Mouse (Mus musculus) telencephalon, adult 2 months (tissue): ENCODE measurements around the gene Dcaf5.

ENCODE experiments used
- DNase-seq: peaks from one replicate; pipeline ENCODE4 v3.0.0-alpha.2; 2011; ENCODE audit warnings: low read depth, low spot score

Dcaf5 gene

DNA sequence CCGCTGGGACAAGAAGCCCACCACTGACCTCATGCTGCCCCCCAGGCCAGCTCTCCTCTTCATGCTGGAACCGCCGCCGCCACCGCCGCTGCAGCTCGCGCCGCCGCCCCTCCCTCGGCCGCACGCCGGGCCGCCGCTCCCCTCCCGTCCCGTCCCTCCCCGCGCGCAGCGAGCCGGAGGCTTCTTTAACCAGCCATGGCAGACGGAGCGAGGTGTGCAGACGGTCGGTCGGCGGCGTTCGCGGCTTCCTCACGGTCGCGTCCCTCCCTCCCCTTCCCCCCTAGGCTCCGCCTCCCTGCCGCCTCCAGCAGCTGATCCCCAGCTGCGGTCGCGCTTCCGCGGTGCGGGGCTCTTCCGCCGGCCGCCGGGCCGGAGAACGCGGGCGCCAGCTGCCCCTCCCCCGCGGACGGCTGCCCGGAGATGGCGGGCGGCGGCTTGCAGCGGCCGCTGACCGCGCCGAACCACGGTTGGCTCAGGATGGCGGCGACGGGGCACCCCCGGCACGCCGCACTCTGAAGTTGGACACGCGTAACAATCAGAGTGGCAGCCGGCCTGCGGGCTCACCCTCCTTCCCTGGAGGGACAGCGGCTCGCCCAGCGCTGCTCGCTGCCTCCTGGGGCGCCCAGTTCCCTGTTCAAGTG lies at the start of gene Dcaf5:
Gene Dcaf5, minus strand, starts transcription at position 266 of the 641 bp plus-strand sequence.
- peak; percentile 78 for DNase-seq

DNA sequence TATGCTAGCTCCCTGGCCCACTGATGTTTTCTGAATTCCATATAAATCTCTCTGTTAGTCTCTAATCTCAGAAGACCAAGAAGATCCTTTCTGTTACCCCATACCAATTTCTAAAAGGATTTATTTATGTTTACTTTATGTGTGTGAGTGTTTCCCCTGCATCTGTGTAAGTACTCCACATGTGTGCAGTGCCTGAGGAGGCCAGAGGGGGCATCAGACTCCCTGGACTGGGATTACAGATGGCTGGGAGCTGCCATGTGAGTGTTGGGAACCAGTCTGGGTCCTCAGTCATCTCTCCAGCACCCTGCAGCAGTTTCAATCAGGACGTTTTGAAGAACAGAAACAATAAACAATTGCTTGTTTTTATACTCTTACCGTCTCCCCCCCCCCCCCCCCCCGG lies 47.0 kb upstream of the Dcaf5 start:
- DNase-seq = no peak

DNA sequence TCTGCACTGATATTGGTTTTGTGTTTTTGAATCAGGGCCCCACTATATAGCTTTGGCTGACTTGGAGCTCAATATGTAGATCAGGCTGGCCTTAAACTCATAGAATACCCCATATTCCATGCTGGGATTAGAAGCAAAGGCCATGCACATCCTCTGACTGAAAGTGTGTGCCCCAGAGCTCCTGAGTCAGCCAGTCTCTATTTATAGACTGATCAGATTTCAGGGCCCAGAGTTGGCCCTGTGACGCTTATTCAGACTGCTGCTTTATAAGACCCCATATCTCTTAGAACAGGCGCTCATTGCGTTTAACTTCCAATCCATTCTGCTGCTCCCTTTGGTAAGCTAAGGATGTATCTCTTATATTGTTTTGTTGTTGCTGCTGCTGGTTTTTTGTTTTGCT lies 43.6 kb upstream of the Dcaf5 start:
- DNase-seq = no peak

DNA sequence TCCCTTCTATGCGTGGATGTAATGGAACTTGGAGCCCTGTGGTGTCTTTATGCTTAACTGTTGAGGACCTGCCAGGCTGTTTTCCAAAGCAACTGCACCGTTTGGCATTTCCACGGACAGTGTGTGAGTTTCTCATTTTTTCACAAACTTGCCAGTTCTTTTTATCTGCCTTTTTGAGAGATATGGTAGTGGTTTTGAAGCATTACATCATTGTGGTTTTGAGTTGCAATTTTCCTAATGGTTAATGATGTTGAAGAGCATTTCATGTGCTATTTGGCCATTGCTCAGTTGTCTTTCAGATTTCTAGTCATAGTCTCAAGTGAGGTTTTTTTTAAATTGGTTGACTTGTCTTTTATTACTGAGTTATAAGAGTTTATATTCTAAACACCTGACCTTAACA lies 37.3 kb upstream of the Dcaf5 start:
- DNase-seq = no peak

DNA sequence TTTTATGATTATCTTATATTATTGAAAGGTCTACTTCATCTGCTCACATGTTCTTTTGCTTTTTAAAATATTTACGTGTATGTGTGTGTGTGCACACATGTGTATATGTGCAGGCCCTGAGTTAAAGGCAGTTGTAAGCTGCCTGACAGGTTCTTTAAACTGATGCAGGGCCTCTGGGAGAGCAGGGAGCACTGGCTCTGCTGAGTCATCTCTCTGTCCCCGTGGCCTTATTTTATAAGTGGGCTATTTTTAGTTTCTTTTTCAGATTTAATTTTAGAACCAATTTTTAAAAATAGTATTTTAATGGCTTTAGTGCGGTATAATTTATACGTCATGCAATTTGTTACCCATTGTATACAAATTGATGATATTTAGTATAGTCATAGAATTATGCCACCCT lies 35.5 kb upstream of the Dcaf5 start:
- DNase-seq = no peak

- DNase-seq = no peak
These were observed 33.8 kb upstream of the Dcaf5 start for GRCm38 (mm10) chr12:80470206-80470605.

DNA sequence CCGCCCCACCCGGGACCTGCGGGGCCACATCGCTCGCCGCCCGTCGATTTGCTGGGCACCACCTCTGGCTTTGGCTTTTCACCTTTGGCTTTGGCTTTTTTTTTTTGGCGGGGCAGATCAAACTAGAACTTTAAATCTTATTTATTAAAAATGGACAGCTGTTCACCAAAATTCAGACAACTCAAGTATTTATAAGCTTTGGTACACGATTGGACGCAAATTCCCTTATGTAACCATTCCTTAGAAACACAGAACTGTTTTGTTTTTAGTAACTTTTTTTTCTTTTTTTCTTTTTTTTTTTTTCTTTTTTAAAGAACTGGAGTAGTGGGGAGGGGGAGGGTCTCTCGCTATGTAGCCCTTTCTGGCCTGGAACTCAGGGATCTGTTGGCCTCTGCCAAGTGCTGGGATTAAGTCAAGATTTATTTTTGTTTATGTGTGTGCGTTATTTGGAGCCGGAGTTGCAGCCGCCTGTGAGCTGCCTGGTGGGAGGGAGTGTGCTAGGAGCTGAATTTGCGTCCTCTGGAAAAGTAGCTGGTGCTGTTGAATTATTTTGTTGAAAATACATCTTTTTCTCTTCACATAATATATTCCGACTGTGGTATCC lies 27.4 kb upstream of the Dcaf5 start:
- DNase-seq = peak; percentile 11

DNA sequence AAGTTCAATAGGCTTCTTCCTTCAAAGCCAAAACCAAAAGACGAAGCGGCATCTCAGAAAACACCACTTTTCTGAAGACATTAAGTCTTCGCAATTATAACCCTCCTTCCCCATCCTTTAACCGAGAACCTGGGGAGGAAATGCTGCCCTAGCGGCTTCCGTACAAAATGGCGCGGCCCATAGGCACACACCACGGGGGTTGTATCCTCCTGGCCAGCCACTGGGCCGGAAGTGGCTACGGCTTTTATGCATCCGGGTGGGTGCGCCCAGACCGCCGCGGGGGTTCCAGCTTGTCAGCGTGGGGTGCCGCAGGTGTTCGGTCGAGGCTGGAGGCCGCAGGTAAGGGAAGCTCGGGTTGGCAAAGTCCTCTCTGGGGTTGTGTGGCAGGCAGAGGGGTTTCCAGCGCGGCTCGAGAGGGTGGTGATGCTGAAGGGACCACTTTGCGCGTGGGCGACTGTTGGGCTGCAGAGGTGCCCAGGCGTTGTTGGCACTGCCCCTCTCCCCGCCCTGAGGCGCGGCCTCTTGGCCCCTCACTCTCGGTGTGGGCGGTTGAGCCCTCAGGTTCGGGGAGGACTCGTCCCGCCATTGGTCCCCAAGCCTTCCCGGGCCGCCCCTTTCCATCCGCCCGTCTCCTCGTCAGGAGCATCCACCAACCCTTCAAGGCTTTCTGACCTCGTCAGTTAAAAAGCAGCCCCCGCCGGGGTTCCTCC lies 26.7 kb upstream of the Dcaf5 start, which contains the start of gene Exd2:
Gene Exd2, plus strand, starts transcription at position 154 of the 710 bp plus-strand sequence.
- peak; percentile 94 for DNase-seq

- peak; percentile 12 for DNase-seq
These were observed 26.0 kb upstream of the Dcaf5 start for GRCm38 (mm10) chr12:80462292-80462896.

DNA sequence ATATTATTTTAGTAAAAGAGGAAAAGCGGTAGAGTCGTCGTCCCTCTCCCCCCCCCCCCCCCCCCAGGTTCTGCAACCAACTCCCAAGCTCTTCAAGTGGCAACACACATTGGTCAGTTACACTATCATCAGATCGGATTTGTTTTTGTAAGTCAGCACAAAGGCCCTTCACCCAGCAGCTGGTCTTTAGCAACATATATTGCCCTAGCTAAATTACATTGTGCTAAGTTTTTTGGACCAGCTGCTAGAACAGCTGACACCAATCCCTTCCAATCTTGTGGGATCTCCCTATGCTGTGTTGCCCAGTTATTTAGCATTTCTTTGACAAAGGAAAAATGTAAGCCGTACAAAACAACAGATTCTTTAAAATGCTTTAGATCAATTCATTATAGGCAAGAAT lies 21.6 kb upstream of the Dcaf5 start:
- DNase-seq = no peak

DNA sequence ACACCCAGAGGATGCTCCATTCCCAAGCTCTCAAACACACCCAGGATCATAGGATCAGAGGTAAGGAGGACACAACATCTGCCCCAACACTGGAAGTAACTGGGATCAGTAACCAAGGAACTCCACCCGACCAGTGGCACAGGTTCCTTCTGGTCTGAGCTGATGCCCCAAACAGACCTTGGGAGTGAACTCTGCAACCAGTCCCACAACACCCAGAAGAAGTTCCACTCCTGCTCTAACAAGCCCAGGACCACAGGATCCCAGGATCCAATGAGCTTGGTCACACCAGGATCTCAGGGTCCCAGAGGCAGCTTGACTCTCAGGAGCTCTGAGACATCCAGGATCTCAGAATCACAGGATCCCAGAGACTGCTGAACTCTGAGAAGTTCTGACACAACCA lies 17.1 kb upstream of the Dcaf5 start:
- no peak for DNase-seq

DNA sequence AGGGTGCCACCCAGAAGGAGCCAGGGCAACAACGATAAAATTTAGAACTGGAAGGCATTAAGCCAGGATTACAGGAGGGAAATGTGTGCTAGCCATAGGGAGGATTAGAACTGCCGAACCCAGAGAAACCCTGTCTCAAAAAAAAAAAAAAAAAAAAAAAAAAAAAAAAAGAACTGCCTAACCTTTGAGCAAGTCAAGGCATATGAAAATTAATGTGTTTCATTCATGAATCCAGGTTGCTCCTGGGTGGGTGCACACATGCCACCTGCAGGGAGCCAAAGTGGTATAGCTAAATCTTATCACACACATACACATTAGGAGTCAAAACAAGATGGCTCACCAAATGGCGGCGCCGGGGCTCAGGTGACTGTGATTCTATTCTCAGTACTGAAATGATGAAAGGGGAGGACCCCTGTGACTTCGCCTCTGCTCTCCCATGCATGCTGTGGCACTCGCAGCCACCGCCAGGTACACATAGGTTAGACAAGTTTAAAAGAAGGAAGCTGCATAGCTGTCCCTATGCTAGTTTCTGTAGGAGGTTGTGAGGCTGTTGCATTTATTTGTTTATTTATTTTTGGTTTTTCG lies 8.2 kb upstream of the Dcaf5 start:
- DNase-seq = no peak

DNA sequence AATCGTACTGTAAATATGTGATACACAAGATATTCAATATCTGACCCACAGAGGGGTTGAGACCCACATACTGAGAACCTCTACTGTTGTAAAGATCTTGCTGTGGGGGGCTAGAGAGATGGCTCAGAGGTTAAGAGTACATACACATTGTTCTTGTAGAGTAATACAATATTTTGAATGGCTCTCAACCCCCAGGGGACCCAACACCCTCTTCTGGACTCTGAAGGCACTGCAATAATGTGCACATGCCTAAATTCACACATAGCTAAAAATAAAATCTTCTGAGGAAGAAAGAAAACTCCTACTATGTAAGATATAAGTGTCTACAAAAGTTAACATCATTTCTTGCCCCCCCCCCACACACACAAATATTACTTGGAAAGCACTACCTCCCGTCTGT lies 4.6 kb upstream of the Dcaf5 start:
- DNase-seq = no peak

- no peak for DNase-seq
These were observed 762 bp upstream of the Dcaf5 start for GRCm38 (mm10) chr12:80437051-80437675.

- DNase-seq = no peak
These were observed 514 bp downstream of the Dcaf5 start for GRCm38 (mm10) chr12:80435887-80436286.

GRCm38 (mm10) chr12:80434961-80435691 lies 1.3 kb downstream of the Dcaf5 start:
- DNase-seq = no peak

GRCm38 (mm10) chr12:80434601-80434960 lies 1.8 kb downstream of the Dcaf5 start:
- DNase-seq = no peak

DNA sequence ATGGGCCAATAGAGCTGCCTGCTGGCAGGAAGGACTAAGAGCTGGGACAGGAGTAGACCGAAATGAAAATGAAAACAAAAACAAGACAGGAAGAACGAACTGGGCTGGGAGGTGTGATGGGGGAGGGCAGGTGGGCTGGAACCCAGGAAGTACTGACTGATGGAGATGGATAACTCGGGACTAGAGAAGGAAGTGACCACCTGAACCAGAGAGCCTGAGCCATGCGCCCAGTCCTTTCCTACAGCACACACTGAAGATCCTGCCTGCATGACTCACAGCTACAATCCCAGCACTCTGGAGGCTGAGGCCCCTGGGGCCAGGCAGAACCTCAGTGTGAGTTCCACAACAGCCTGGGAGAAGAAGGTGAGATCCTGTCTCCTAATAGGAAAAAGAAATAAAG lies 3.1 kb downstream of the Dcaf5 start:
- DNase-seq = no peak

- DNase-seq = no peak
These were observed 8.7 kb downstream of the Dcaf5 start for GRCm38 (mm10) chr12:80427683-80428082.

DNA sequence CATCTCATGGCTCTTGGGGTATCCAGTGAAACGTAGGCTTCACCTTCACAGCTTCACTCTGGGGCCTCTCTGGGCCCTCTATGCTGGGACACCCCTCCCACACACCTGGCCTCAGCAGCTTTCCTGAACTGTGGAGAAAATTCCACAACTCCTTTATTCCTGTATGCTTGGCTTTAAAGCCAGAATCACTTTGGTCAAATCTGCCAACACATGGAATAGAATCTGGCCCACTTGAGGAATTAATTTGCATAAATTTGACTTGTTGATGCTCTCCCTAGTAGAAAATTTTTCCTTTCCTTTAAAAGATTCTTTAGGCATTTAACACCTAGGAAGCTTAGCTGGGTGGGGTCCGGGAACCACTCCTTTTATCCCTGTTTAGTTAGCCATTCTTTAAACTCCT lies 21.3 kb downstream of the Dcaf5 start:
- DNase-seq = no peak

DNA sequence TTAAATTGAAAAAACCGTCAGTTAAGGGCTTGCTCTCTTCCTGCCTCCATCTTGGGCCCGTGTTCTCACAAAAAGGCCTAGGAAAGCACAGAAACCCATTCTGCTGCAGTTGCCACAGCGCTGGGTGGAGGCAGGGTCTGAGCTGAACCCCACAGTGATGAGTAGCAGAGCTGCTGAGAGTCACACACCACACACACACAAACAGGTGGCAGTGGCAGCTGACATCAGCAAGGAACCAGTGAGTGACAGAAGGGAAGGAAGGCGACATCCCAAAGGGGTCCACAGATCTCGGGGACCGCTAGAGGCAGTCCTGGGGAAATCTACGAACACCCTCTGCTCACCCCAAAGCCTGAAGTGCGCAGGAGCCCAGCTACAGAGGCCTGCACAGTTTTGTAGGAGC lies 25.5 kb downstream of the Dcaf5 start:
- no peak for DNase-seq
